Mouse (Mus musculus) midbrain, embryonic 10.5 days (tissue): ENCODE data around the gene Olfr1180. TPM values are rescaled to one million over a fixed set of nuclear protein-coding genes. Genes with fewer than 3 reads are reported as not detected.
"Not testable (repeated sequence)": the region's sequence is repeated elsewhere in the genome, so short reads cannot be mapped to it uniquely, and the experiment has no call there.

ENCODE experiments used
- DNase-seq: peaks from one replicate; pipeline ENCODE4 v3.0.0-alpha.2; 2017; ENCODE audit warnings: low spot score
- H3K27ac ChIP-seq: fragments of 300-500 bp; sonication (generic); replicated peaks from 2 replicates; pipeline ENCODE4 v1.5.1; 2016; ENCODE audit warnings: mild to moderate bottlenecking
- H3K27me3 ChIP-seq: fragments of 300-500 bp; sonication (generic); 2 replicates; pipeline ENCODE4 v1.6.1; 2016; ENCODE audit warnings: low read depth, mild to moderate bottlenecking; ENCODE audit not compliant: poor library complexity, severe bottlenecking
- H3K36me3 ChIP-seq: fragments of 300-500 bp; sonication (generic); 2 replicates; pipeline ENCODE4 v1.6.1; 2016; ENCODE audit warnings: mild to moderate bottlenecking, moderate library complexity
- H3K4me1 ChIP-seq: fragments of 300-500 bp; sonication (generic); 2 replicates; pipeline ENCODE4 v1.6.1; 2016
- H3K4me3 ChIP-seq: fragments of 300-500 bp; sonication (generic); 2 replicates; pipeline ENCODE4 v1.5.1; 2016; ENCODE audit warnings: mild to moderate bottlenecking, moderate library complexity
- H3K9me3 ChIP-seq: fragments of 300-500 bp; sonication (generic); replicated peaks from 2 replicates; pipeline ENCODE4 v1.6.1; 2016; ENCODE audit warnings: mild to moderate bottlenecking
- WGBS: fragments of 180-500 bp; shearing (Covaris S2); methylation state at CpG from one replicate; pipeline ENCODE4 v1.1.7; 2016; 5-methylcytosine and 5-hydroxymethylcytosine counted together
- polyA plus RNA-seq: library from polyadenylated mRNA; unstranded; fragments of >200 nt; fragmentation: Nextera tagmentation; extraction: Ambion mirVana; gene quantifications from 2 replicates; pipeline ENCODE4 v1.2.1, GENCODE M21; 2016

Olfr1180 gene
- polyA plus RNA-seq: not detected in 2 replicates

DNA sequence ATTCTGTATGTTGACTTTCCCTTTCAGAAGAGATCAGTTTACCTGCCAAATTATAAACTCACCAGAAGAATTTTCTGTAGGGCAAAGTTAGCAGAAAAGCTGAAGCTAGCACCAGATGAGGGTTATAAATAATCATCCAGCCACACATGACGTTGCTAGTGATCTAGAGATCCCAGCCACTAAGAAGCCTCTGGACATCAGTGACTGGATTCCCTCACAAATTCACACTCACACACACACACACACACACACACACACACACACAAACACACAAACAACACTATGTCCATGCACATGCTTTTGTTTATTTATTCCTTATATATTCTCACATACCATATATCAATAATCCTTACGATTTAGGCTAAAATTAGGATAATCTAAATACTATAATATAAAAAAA, at the start of gene Olfr1180:
Gene Olfr1180, minus strand, starts transcription at position 101 of the 400 bp plus-strand sequence.
- Histone ChIP-seq H3K27me3 (no peaks in the 10 kb centered on the region), H3K27ac (no peak within 1 kb of the TSS), H3K4me1 (no peaks in the 10 kb centered on the region), H3K36me3 (no peaks in the 10 kb centered on the region), H3K4me3 (no peak within 1 kb of the TSS), H3K9me3 (no peaks in the 10 kb centered on the region)
- WGBS: 87% methylated on average over 2 of the region's 2 CpGs
- no peak for DNase-seq

DNA sequence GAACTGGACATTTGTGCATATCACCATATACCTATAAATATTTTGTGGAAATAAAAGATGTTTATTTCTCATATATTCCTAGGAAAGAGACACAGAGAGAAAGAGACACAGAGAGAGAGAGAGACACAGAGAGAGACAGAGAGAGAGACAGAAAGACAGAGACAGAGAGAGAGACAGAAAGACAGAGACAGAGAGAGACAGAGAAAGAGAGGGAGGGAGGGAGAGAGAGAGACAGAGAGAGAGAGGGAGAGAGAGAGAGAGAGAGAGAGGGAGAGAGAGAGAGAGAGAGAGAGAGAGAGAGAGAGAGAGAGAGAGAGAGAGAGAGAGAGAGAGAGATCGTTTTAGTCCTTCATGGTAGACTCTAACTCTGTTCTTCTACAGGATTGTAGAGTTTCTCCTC, 35.6 kb upstream of the Olfr1180 start, which contains the start of gene Olfr1183:
Gene Olfr1183, plus strand, starts transcription at position 301 of the 400 bp plus-strand sequence.
- H3K36me3 ChIP-seq, H3K27me3 ChIP-seq, H3K4me1 ChIP-seq, H3K4me3 ChIP-seq, H3K27ac ChIP-seq, H3K9me3 ChIP-seq, DNase-seq: not testable (repeated sequence)
- 78% methylated on average over 1 of the region's 1 CpGs for WGBS

DNA sequence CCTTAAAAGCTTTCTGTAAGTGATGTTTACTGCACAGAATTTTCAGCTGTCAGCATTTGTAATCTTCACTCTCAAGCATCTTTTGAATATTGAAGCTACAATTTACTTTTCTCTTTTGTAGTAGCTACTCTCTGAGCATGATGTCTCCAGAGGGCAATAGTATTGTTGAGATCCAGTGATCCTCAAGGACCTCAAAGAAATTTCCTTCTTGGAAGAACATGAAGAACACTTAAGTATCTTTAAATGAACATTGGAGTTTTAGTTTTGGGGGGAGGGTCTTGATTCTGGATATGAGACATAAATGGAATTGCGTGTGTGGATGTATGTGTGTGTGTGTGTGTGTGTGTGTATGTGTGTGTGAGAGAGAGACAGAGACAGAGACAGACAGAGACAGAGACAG, 30.1 kb upstream of the Olfr1180 start, which contains the start of gene Gm13757:
Gene Gm13757, minus strand, starts transcription at position 101 of the 400 bp plus-strand sequence.
- Histone ChIP-seq H3K27me3 (no peaks in the 10 kb centered on the region), H3K4me3 (no peak within 1 kb of the TSS), H3K27ac (no peak within 1 kb of the TSS), H3K36me3 (no peaks in the 10 kb centered on the region), H3K9me3 (no peaks in the 10 kb centered on the region), H3K4me1 (no peaks in the 10 kb centered on the region)
- 86% methylated on average over 1 of the region's 1 CpGs for WGBS
- DNase-seq: no peak

GRCm38 (mm10) chr2:88426071-88426470, 7.1 kb upstream of the Olfr1180 start, which contains the start of gene Olfr1181:
Gene Olfr1181 (minus strand): TSS chr2:88426171.
- no peak for DNase-seq
- WGBS: 89% methylated on average over 1 of the region's 1 CpGs
- H3K4me3 ChIP-seq: no peak within 1 kb of the TSS
- no peaks in the 10 kb centered on the region for H3K4me1 ChIP-seq
- no peak within 1 kb of the TSS for H3K27ac ChIP-seq
- no peaks in the 10 kb centered on the region for H3K27me3 ChIP-seq
- no peaks in the 10 kb centered on the region for H3K36me3 ChIP-seq
- no peaks in the 10 kb centered on the region for H3K9me3 ChIP-seq

GRCm38 (mm10) chr2:88406353-88406752, 12.6 kb downstream of the Olfr1180 start, which contains the start of gene Olfr1179:
Gene Olfr1179 (minus strand): TSS chr2:88406453.
- WGBS: 92% methylated on average over 3 of the region's 3 CpGs
- H3K27ac ChIP-seq: no peak within 1 kb of the TSS
- H3K4me3 ChIP-seq: no peak within 1 kb of the TSS
- no peaks in the 10 kb centered on the region for H3K27me3 ChIP-seq
- no peak for DNase-seq
- no peaks in the 10 kb centered on the region for H3K9me3 ChIP-seq
- no peaks in the 10 kb centered on the region for H3K4me1 ChIP-seq
- no peaks in the 10 kb centered on the region for H3K36me3 ChIP-seq

- Histone ChIP-seq H3K27me3 (no peaks in the 10 kb centered on the region), H3K36me3 (no peaks in the 10 kb centered on the region), H3K4me3 (no peak within 1 kb of the TSS), H3K9me3 (no peaks in the 10 kb centered on the region), H3K27ac (no peak within 1 kb of the TSS), H3K4me1 (no peaks in the 10 kb centered on the region)
- DNase-seq: no peak
- WGBS: 86% methylated on average over 1 of the region's 1 CpGs
These were observed 32.2 kb downstream of the Olfr1180 start, which contains the start of gene Olfr1178 for GRCm38 (mm10) chr2:88386762-88387161. Gene Olfr1178 (plus strand): TSS chr2:88387062.

Other genes starting within 250 kb of the Olfr1180 start
- gene Olfr1168, start 237.3 kb downstream of the Olfr1180 start, polyA plus RNA-seq: not detected in 2 replicates
- gene Olfr1170, start 190.8 kb downstream of the Olfr1180 start, polyA plus RNA-seq: not detected in 2 replicates
- not detected in 2 replicates for gene Olfr1173, start 139.3 kb downstream of the Olfr1180 start, polyA plus RNA-seq
- gene Olfr1174-ps, start 104.0 kb downstream of the Olfr1180 start, polyA plus RNA-seq: not detected in 2 replicates
- not detected in 2 replicates for gene Olfr1175-ps, start 91.9 kb downstream of the Olfr1180 start, polyA plus RNA-seq
- gene Olfr1176, start 82.4 kb downstream of the Olfr1180 start, polyA plus RNA-seq: not detected in 2 replicates
- gene Olfr1177-ps, start 72.7 kb downstream of the Olfr1180 start, polyA plus RNA-seq: not detected in 2 replicates
- gene Olfr1178, start 32.1 kb downstream of the Olfr1180 start, polyA plus RNA-seq: not detected in 2 replicates
- not detected in 2 replicates for gene Olfr1179, start 12.7 kb downstream of the Olfr1180 start, polyA plus RNA-seq
- not detected in 2 replicates for gene Olfr1181, start 7.0 kb upstream of the Olfr1180 start, polyA plus RNA-seq
- gene Gm13757, start 30.0 kb upstream of the Olfr1180 start, polyA plus RNA-seq: not detected in 2 replicates
- not detected in 2 replicates for gene Olfr1183, start 35.7 kb upstream of the Olfr1180 start, polyA plus RNA-seq
- not detected in 2 replicates for gene Olfr1184, start 64.4 kb upstream of the Olfr1180 start, polyA plus RNA-seq
- gene Olfr1185-ps1, start 74.2 kb upstream of the Olfr1180 start, polyA plus RNA-seq: not detected in 2 replicates
- not detected in 2 replicates for gene Olfr1186, start 99.4 kb upstream of the Olfr1180 start, polyA plus RNA-seq
- not detected in 2 replicates for gene Olfr1188, start 137.8 kb upstream of the Olfr1180 start, polyA plus RNA-seq
- gene Olfr1189, start 167.3 kb upstream of the Olfr1180 start, polyA plus RNA-seq: not detected in 2 replicates
- gene Olfr1191-ps1, start 221.4 kb upstream of the Olfr1180 start, polyA plus RNA-seq: not detected in 2 replicates
- gene Olfr1192-ps1, start 229.4 kb upstream of the Olfr1180 start, polyA plus RNA-seq: not detected in 2 replicates